Mouse (Mus musculus): ENCODE data around the gene Nek4. TPM values are rescaled to one million over a fixed set of nuclear protein-coding genes. Genes with fewer than 3 reads are reported as not detected.
A peak's percentile ranks its signal among the peaks of the same experiment; 100 is the strongest.

Gene Nek4
- total and polyA plus RNA-seq, 2 experiments: 3.1 to 6.7 TPM

- Histone ChIP-seq H3K9ac (ENCODE audit: low read depth, low read length) (no peak overlapping the region), H3K36me3 (ENCODE audit: control insufficient read depth, insufficient read depth, low read length) (peaks cover 58% of the 10 kb centered on the region), H3K4me3 (ENCODE audit: insufficient read depth, low read depth, low read length) (no peak overlapping the region), H3K79me2 (ENCODE audit: control insufficient read depth, insufficient read depth, low read length) (no peaks in the 10 kb centered on the region), H3K27ac (replicated peaks; ENCODE audit: insufficient read depth, low read depth, low read length) (no peak overlapping the region), H3K4me1 (ENCODE audit: control insufficient read depth, insufficient read depth, low read length) (peaks cover 20% of the 10 kb centered on the region), H3K27me3 (ENCODE audit: control insufficient read depth, insufficient read depth, low read length) (no peaks in the 10 kb centered on the region)
- TF ChIP-seq CTCF (IDR thresholded peaks at IDR 0.05; ENCODE audit: low read depth, low read length) (no peak), POLR2A (IDR thresholded peaks at IDR 0.05; ENCODE audit: extremely low read depth, insufficient read depth, low read length) (no peak)
- DNase-seq (ENCODE audit: extremely low read depth, low read depth, low spot score): no peak
- WGBS: 69% methylated on average over 8 of the region's 8 CpGs
Observed at GRCm38 (mm10) chr14:30911141-30911540, 40.0 kb upstream of the Nek4 start.

- no peak for TF ChIP-seq POLR2A (IDR thresholded peaks at IDR 0.05; ENCODE audit: extremely low read depth, insufficient read depth, low read length)
- TF ChIP-seq CTCF (IDR thresholded peaks at IDR 0.05; ENCODE audit: low read depth, low read length): no peak
- H3K36me3 ChIP-seq (ENCODE audit: control insufficient read depth, insufficient read depth, low read length): peaks cover 73% of the 10 kb centered on the region
- H3K79me2 ChIP-seq (ENCODE audit: control insufficient read depth, insufficient read depth, low read length): no peaks in the 10 kb centered on the region
- 70% methylated on average over 8 of the region's 8 CpGs for WGBS
- no peak overlapping the region for H3K4me3 ChIP-seq (ENCODE audit: insufficient read depth, low read depth, low read length)
- H3K27ac ChIP-seq (replicated peaks; ENCODE audit: insufficient read depth, low read depth, low read length): 0 out of 2 replicates have a peak overlapping the region, but pooled peaks have one; percentile 1
- no peak overlapping the region for H3K9ac ChIP-seq (ENCODE audit: low read depth, low read length)
- no peaks in the 10 kb centered on the region for H3K27me3 ChIP-seq (ENCODE audit: control insufficient read depth, insufficient read depth, low read length)
- DNase-seq (ENCODE audit: extremely low read depth, low read depth, low spot score): no peak
- H3K4me1 ChIP-seq (ENCODE audit: control insufficient read depth, insufficient read depth, low read length): peaks cover 19% of the 10 kb centered on the region; the same call in 1 of the 2 replicates
Observed at GRCm38 (mm10) chr14:30912641-30913040, 38.5 kb upstream of the Nek4 start.

DNA sequence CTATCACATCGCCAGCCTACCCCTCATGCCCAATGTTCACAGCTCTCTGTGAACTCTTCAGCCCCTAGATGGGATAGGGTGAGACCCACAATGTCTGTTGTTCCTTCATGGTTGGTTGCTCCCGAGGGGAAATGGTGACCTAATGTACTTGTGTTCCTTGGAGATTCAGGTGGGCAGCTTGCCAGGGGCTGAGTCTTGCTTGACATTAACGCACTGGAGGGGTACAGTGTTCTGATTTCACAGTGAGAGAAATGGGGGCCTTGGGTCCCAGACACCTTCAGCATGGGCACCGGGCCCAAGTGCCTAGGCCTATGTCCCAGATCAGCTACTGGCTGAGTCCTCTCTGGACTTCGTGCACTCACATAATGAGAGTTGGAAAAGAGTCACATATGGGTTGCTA, 37.8 kb upstream of the Nek4 start:
- no peaks in the 10 kb centered on the region for H3K27me3 ChIP-seq (ENCODE audit: control insufficient read depth, insufficient read depth, low read length)
- 57% methylated on average over 5 of the region's 5 CpGs for WGBS
- TF ChIP-seq POLR2A (IDR thresholded peaks at IDR 0.05; ENCODE audit: extremely low read depth, insufficient read depth, low read length) (no peak), CTCF (IDR thresholded peaks at IDR 0.05; ENCODE audit: low read depth, low read length) (no peak)

DNA sequence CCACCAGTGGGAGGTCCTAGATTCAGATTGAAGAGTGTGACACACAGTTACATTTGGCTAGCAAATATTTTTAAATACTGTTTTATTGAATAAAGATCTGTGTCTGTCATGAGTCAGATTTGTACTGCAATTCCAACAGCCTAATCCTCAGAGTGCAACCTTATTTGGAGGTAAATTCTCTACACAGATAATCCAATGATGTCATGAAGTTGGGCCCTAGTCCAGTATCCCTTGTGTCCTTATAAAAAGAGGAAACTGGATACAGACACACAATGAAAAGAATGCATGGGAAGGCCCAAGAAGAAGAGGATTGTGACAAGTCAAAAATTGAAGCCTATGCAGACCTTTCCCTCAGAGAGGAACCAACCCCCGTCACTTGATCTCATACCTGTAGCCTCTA, 34.7 kb upstream of the Nek4 start:
- peaks cover 27% of the 10 kb centered on the region for H3K4me1 ChIP-seq (ENCODE audit: control insufficient read depth, insufficient read depth, low read length)
- H3K9ac ChIP-seq (ENCODE audit: low read depth, low read length): no peak overlapping the region
- no peak overlapping the region for H3K4me3 ChIP-seq (ENCODE audit: insufficient read depth, low read depth, low read length)
- DNase-seq (ENCODE audit: extremely low read depth, low read depth, low spot score): no peak
- TF ChIP-seq CTCF (IDR thresholded peaks at IDR 0.05; ENCODE audit: low read depth, low read length) (no peak), POLR2A (IDR thresholded peaks at IDR 0.05; ENCODE audit: extremely low read depth, insufficient read depth, low read length) (no peak)
- H3K27me3 ChIP-seq (ENCODE audit: control insufficient read depth, insufficient read depth, low read length): no peaks in the 10 kb centered on the region
- no peak overlapping the region for H3K27ac ChIP-seq (replicated peaks; ENCODE audit: insufficient read depth, low read depth, low read length)
- H3K79me2 ChIP-seq (ENCODE audit: control insufficient read depth, insufficient read depth, low read length): peaks cover 1% of the 10 kb centered on the region; the same call in 1 of the 2 replicates
- H3K36me3 ChIP-seq (ENCODE audit: control insufficient read depth, insufficient read depth, low read length): peaks cover 86% of the 10 kb centered on the region
- 92% methylated on average over 1 of the region's 1 CpGs for WGBS

More for the DNA sequence above, 37.8 kb upstream of the Nek4 start:
- Histone ChIP-seq H3K36me3 (ENCODE audit: control insufficient read depth, insufficient read depth, low read length) (peaks cover 81% of the 10 kb centered on the region), H3K9ac (ENCODE audit: low read depth, low read length) (no peak overlapping the region), H3K79me2 (ENCODE audit: control insufficient read depth, insufficient read depth, low read length) (no peaks in the 10 kb centered on the region), H3K27ac (replicated peaks; ENCODE audit: insufficient read depth, low read depth, low read length) (peak overlapping the region; percentile 1; the same call in 1 of the 2 replicates), H3K4me1 (ENCODE audit: control insufficient read depth, insufficient read depth, low read length) (peaks cover 18% of the 10 kb centered on the region; the same call in 1 of the 2 replicates), H3K4me3 (ENCODE audit: insufficient read depth, low read depth, low read length) (no peak overlapping the region)
- DNase-seq (ENCODE audit: extremely low read depth, low read depth, low spot score): no peak

DNA sequence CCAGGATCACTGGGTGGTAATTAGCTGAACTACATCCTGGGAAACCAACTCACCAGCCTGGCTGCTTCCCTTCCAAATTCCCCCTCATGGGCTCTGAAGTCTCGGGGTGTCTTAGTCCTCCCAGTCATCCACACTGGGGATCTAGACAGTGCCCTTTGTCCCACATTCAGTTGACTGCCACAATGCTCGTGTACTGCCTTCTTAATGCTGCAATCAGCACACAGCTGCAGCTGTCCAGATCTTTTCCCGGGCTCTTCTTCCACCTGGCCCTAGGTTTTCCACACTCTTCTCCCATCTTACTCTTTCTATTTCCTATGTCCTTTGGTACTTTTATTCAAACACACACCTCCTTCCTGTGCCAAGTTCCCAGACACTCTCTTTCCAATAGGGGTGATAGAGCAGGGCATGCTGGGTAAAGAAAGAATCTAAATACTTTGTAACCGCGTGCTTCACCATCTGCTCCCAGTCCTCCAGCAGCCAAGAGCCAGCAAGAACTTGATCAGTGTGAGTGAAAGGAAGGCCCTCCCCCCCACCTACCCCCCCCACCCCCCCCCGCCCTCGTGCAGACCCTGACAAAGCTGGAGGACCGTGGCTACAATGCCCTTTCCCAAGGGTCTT, 29.0 kb upstream of the Nek4 start:
- TF ChIP-seq POLR2A (IDR thresholded peaks at IDR 0.05; ENCODE audit: extremely low read depth, insufficient read depth, low read length) (no peak), CTCF (IDR thresholded peaks at IDR 0.05; ENCODE audit: low read depth, low read length) (no peak)
- peak overlapping the region; percentile 67 for H3K4me3 ChIP-seq (ENCODE audit: insufficient read depth, low read depth, low read length)

More for the DNA sequence above, 29.0 kb upstream of the Nek4 start:
- Histone ChIP-seq H3K9ac (ENCODE audit: low read depth, low read length) (peak overlapping the region; percentile 80), H3K79me2 (ENCODE audit: control insufficient read depth, insufficient read depth, low read length) (peaks cover 4% of the 10 kb centered on the region; the same call in 1 of the 2 replicates), H3K36me3 (ENCODE audit: control insufficient read depth, insufficient read depth, low read length) (peaks cover 35% of the 10 kb centered on the region), H3K27me3 (ENCODE audit: control insufficient read depth, insufficient read depth, low read length) (no peaks in the 10 kb centered on the region), H3K4me1 (ENCODE audit: control insufficient read depth, insufficient read depth, low read length) (peaks cover 35% of the 10 kb centered on the region), H3K27ac (replicated peaks; ENCODE audit: insufficient read depth, low read depth, low read length) (peak overlapping the region; percentile 94)
- WGBS: 10% methylated on average over 8 of the region's 8 CpGs
- peak; percentile 66 for DNase-seq (ENCODE audit: extremely low read depth, low read depth, low spot score)
